Mouse (Mus musculus): ENCODE results near the gene Trim7. TPM values are rescaled to one million over a fixed set of nuclear protein-coding genes. Genes with fewer than 3 reads are reported as not detected.

Trim7 gene
- polyA plus RNA-seq, 1 experiment from 2014 or later, result 1.4 TPM

- H3K27me3 ChIP-seq (ENCODE audit: insufficient read depth, low read length), result no peaks in the 10 kb centered on the region
- DNase-seq (no peak), ATAC-seq (ENCODE audit: insufficient read depth) (no peak)
- H3K4me2 ChIP-seq, result no peak overlapping the region
- H3K36me3 ChIP-seq (ENCODE audit: insufficient read depth), result peaks cover 80% of the 10 kb centered on the region
- 97% methylated on average over 2 of the region's 2 CpGs for WGBS
- H3K4me1 ChIP-seq (ENCODE audit: insufficient read depth), result 0 out of 2 replicates have a peak, but pooled peaks cover 5% of the 10 kb centered on the region
- H3K9ac ChIP-seq, result no peak overlapping the region
- no peak overlapping the region for H3K4me3 ChIP-seq (ENCODE audit: low read depth, low read length)
- no peaks in the 10 kb centered on the region for H3K9me3 ChIP-seq (ENCODE audit: low read depth, low read length)
- H3K27ac ChIP-seq (ENCODE audit: low read depth), result no peak overlapping the region
- no peak for TF ChIP-seq CTCF (IDR thresholded peaks at IDR 0.05; ENCODE audit: low read depth)
Observed at GRCm38 (mm10) chr11:48803988-48804387, 22.0 kb upstream of the Trim7 start.

DNA sequence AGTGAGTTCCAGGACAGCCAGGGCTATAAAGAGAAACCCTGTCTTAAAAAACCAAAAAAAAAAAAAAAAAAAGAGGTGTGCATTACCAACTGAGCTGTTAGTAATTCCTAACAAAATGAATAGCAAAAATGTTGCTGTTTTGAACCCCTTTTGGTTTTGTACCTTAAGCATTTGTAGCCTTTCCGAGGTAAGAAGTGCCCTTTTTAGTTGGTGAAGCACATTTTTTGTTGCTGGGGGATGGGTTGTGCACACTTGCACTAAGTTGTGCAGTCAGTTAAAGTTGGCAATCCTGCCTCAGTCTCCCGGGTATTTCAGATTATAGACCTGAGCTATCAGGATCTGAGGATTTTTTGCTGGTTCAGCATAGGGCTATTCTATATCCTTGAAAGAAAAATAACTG, 21.0 kb upstream of the Trim7 start:
- DNase-seq (no peak), ATAC-seq (ENCODE audit: insufficient read depth) (no peak)
- Histone ChIP-seq H3K27me3 (ENCODE audit: insufficient read depth, low read length) (no peaks in the 10 kb centered on the region), H3K4me3 (ENCODE audit: low read depth, low read length) (no peak overlapping the region), H3K4me1 (ENCODE audit: insufficient read depth) (0 out of 2 replicates have a peak, but pooled peaks cover 5% of the 10 kb centered on the region), H3K27ac (ENCODE audit: low read depth) (no peak overlapping the region), H3K9me3 (ENCODE audit: low read depth, low read length) (no peaks in the 10 kb centered on the region), H3K36me3 (ENCODE audit: insufficient read depth) (peaks cover 89% of the 10 kb centered on the region), H3K4me2 (no peak overlapping the region), H3K9ac (no peak overlapping the region)
- TF ChIP-seq CTCF (IDR thresholded peaks at IDR 0.05; ENCODE audit: low read depth), result no peak
- WGBS, result 83% methylated on average over 2 of the region's 2 CpGs

DNA sequence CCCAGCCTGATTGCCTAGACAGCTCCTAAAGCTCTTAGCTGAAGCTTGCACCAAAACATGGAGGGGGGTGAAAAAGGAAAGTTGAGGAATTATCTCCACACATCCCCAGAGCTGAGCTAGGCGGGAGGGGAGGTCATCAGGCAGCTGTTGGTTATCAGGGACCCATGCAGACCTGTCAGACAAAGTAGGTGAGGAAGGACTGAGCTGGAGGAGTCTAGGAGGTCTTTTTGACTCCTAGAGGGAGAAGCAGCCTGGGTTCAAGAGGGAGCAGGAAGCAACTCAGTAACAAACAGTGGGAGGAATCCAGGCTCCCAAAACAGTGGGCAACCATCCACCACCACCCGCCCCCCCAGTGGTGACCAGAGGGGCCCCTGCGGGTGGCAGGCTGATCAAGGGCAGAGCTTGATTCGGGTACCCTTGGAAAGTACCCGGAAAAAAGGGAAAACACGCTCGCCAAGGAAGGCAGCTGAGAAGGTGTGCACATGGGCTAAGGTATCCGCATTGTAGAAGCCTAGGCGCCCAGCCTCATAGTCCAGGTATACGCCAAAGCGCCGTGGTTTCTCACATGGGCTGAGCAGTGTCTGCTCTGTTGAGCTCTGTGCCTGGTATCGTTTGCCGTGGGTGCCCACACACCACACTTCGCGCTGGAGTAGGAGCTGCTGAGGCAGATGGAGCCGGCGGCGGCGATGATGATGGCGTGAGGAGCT, 18.9 kb upstream of the Trim7 start:
- Histone ChIP-seq H3K27me3 (ENCODE audit: insufficient read depth, low read length) (no peaks in the 10 kb centered on the region), H3K9ac (no peak overlapping the region), H3K36me3 (ENCODE audit: insufficient read depth) (peaks cover 100% of the 10 kb centered on the region), H3K4me3 (ENCODE audit: low read depth, low read length) (no peak overlapping the region), H3K4me2 (no peak overlapping the region), H3K27ac (ENCODE audit: low read depth) (no peak overlapping the region), H3K4me1 (ENCODE audit: insufficient read depth) (0 out of 2 replicates have a peak, but pooled peaks cover 4% of the 10 kb centered on the region), H3K9me3 (ENCODE audit: low read depth, low read length) (no peaks in the 10 kb centered on the region)
- WGBS, result 58% methylated on average over 21 of the region's 21 CpGs
- no peak for TF ChIP-seq CTCF (IDR thresholded peaks at IDR 0.05; ENCODE audit: low read depth)
- ATAC-seq (ENCODE audit: insufficient read depth) (peak; percentile 47), DNase-seq (peak; percentile 49)

- no peak for TF ChIP-seq CTCF (IDR thresholded peaks at IDR 0.05; ENCODE audit: low read depth)
- peaks cover 100% of the 10 kb centered on the region for H3K36me3 ChIP-seq (ENCODE audit: insufficient read depth)
- no peak overlapping the region for H3K4me3 ChIP-seq (ENCODE audit: low read depth, low read length)
- H3K4me1 ChIP-seq (ENCODE audit: insufficient read depth), result no peaks in the 10 kb centered on the region
- DNase-seq, result no peak
- no peaks in the 10 kb centered on the region for H3K27me3 ChIP-seq (ENCODE audit: insufficient read depth, low read length)
- H3K9ac ChIP-seq, result no peak overlapping the region
- WGBS, result 57% methylated on average over 14 of the region's 14 CpGs
- ATAC-seq (ENCODE audit: insufficient read depth), result peak; percentile 38; the same call in 1 of the 2 replicates
- H3K4me2 ChIP-seq, result no peak overlapping the region
- no peak overlapping the region for H3K27ac ChIP-seq (ENCODE audit: low read depth)
- H3K9me3 ChIP-seq (ENCODE audit: low read depth, low read length), result no peaks in the 10 kb centered on the region
Observed at GRCm38 (mm10) chr11:48807563-48808303, 18.2 kb upstream of the Trim7 start.

- Histone ChIP-seq H3K4me1 (ENCODE audit: insufficient read depth) (no peaks in the 10 kb centered on the region), H3K36me3 (ENCODE audit: insufficient read depth) (peaks cover 100% of the 10 kb centered on the region), H3K9me3 (ENCODE audit: low read depth, low read length) (no peaks in the 10 kb centered on the region), H3K27me3 (ENCODE audit: insufficient read depth, low read length) (no peaks in the 10 kb centered on the region), H3K4me2 (no peak overlapping the region), H3K4me3 (ENCODE audit: low read depth, low read length) (no peak overlapping the region), H3K27ac (ENCODE audit: low read depth) (no peak overlapping the region), H3K9ac (no peak overlapping the region)
- no peak for DNase-seq
- TF ChIP-seq CTCF (IDR thresholded peaks at IDR 0.05; ENCODE audit: low read depth), result no peak
- no peak for ATAC-seq (ENCODE audit: insufficient read depth)
Observed at GRCm38 (mm10) chr11:48808304-48808646, 17.7 kb upstream of the Trim7 start.

DNA sequence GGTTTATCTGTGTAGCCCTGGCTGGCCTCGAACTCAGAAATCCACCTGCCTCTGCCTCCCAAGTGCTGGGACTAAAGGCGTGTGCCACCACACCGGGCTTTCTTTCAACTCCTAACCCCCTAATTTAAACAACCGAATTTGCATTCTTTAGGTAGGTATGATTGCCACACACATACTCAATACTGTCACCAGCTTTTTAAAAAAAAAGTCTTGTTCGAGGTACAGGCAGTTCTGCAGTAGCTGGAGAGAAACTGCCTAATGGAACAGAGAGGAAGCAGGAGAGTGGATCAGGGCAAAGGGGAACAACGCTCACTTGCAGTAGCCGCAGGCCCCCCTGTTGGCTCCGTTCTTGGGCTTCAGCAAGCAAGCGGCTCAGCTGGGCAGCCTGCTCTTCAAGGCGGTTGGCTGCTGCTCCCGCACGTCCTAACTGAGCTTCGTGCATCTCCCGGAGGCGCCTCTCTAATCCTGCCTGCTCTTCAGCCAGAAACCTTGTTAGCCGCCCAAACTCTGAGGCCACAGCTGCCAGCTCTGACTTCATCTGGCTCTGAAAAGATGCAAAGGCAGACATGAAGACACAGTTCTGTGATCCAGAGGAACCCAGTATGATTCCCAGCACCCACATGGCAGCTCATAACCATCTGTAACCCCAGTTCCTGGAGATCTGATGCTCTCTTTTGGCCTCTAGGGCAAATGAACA, 17.1 kb upstream of the Trim7 start:
- peaks cover 97% of the 10 kb centered on the region for H3K36me3 ChIP-seq (ENCODE audit: insufficient read depth)

GRCm38 (mm10) chr11:48809434-48809830, 16.5 kb upstream of the Trim7 start:
- Histone ChIP-seq H3K9ac (no peak overlapping the region), H3K36me3 (ENCODE audit: insufficient read depth) (peaks cover 91% of the 10 kb centered on the region), H3K9me3 (ENCODE audit: low read depth, low read length) (no peaks in the 10 kb centered on the region), H3K27ac (ENCODE audit: low read depth) (no peak overlapping the region), H3K27me3 (ENCODE audit: insufficient read depth, low read length) (no peaks in the 10 kb centered on the region), H3K4me3 (ENCODE audit: low read depth, low read length) (no peak overlapping the region), H3K4me1 (ENCODE audit: insufficient read depth) (no peaks in the 10 kb centered on the region), H3K4me2 (no peak overlapping the region)
- DNase-seq, result no peak
- no peak for ATAC-seq (ENCODE audit: insufficient read depth)
- 50% methylated on average over 4 of the region's 4 CpGs for WGBS
- TF ChIP-seq CTCF (IDR thresholded peaks at IDR 0.05; ENCODE audit: low read depth), result no peak

More for the DNA sequence above, 17.1 kb upstream of the Trim7 start:
- ATAC-seq (ENCODE audit: insufficient read depth), result no peak
- no peak overlapping the region for H3K9ac ChIP-seq
- H3K27ac ChIP-seq (ENCODE audit: low read depth), result no peak overlapping the region
- H3K9me3 ChIP-seq (ENCODE audit: low read depth, low read length), result no peaks in the 10 kb centered on the region
- DNase-seq, result peak; percentile 21
- 58% methylated on average over 16 of the region's 16 CpGs for WGBS
- H3K4me3 ChIP-seq (ENCODE audit: low read depth, low read length), result no peak overlapping the region
- H3K27me3 ChIP-seq (ENCODE audit: insufficient read depth, low read length), result no peaks in the 10 kb centered on the region
- no peaks in the 10 kb centered on the region for H3K4me1 ChIP-seq (ENCODE audit: insufficient read depth)
- no peak overlapping the region for H3K4me2 ChIP-seq
- no peak for TF ChIP-seq CTCF (IDR thresholded peaks at IDR 0.05; ENCODE audit: low read depth)

Measured in lung, embryonic 14.5 days (tissue).